Mouse (Mus musculus): ENCODE measurements around the gene Prkce.

DNA sequence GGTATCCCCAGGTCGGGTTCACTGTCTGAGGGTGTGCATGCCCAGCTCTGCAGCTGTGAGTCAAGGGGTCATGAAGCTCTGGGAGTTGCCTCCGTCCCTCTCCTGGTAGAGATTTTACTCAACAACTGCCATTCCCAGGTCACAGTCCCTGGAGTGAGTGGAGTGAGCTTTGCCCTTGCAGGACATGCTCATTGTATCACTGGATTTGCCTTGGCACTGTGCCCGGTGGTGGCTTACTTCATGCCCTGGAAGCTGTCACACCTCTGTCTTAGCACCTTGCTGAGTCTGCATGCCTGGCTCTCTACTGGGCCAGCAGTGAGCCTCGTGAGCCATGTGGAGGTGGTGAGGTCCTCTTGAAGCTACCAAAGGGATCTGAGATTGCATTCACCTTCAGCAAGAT is 167.4 kb downstream of the Prkce start:
- TF ChIP-seq POLR2A (IDR thresholded peaks at IDR 0.05; ENCODE audit: low read depth, low read length) = no peak
- TF ChIP-seq CTCF (IDR thresholded peaks at IDR 0.05; ENCODE audit: borderline replicate concordance, insufficient read depth, low read length) = no peak
